Mouse (Mus musculus): ENCODE data around the gene Vil1. TPM values are rescaled to one million over a fixed set of nuclear protein-coding genes. Genes with fewer than 3 reads are reported as not detected.
A peak's percentile ranks its signal among the peaks of the same experiment; 100 is the strongest.

The Vil1 gene
- polyA plus RNA-seq, 1 experiment from 2014 or later: 0.26 TPM

GRCm38 (mm10) chr1:74388398-74388920, 20.7 kb upstream of the Vil1 start:
- ATAC-seq (replicated peaks; ENCODE audit: insufficient number of reproducible peaks, insufficient read depth, low FRiP score, low read depth): no peak
- H3K4me3 ChIP-seq: no peak overlapping the region
- peaks cover 3% of the 10 kb centered on the region; the same call in 1 of the 2 replicates for H3K36me3 ChIP-seq
- H3K9ac ChIP-seq: no peak overlapping the region
- no peaks in the 10 kb centered on the region for H3K9me3 ChIP-seq (replicated peaks)
- H3K4me1 ChIP-seq (replicated peaks): peaks cover 53% of the 10 kb centered on the region
- WGBS: 82% methylated on average over 7 of the region's 7 CpGs
- H3K27ac ChIP-seq: peak overlapping the region; percentile 100
- no peaks in the 10 kb centered on the region for H3K27me3 ChIP-seq
- no peak overlapping the region for H3K4me2 ChIP-seq

- peak overlapping the region; percentile 53 for H3K9ac ChIP-seq
- peak overlapping the region; percentile 89 for H3K4me3 ChIP-seq
- peaks cover 59% of the 10 kb centered on the region for H3K4me1 ChIP-seq (replicated peaks)
- peak; percentile 13; the same call in 1 of the 2 replicates for ATAC-seq (replicated peaks; ENCODE audit: insufficient number of reproducible peaks, insufficient read depth, low FRiP score, low read depth)
- 4% methylated on average over 29 of the region's 29 CpGs for WGBS
- H3K27me3 ChIP-seq: no peaks in the 10 kb centered on the region
- peaks cover 17% of the 10 kb centered on the region for H3K36me3 ChIP-seq
- no peaks in the 10 kb centered on the region for H3K9me3 ChIP-seq (replicated peaks)
- H3K27ac ChIP-seq: peak overlapping the region; percentile 100
- H3K4me2 ChIP-seq: peak overlapping the region; percentile 95
These were observed 19.3 kb upstream of the Vil1 start for GRCm38 (mm10) chr1:74389831-74390286.

- 3% methylated on average over 21 of the region's 21 CpGs for WGBS
- Histone ChIP-seq H3K27ac (peak overlapping the region; percentile 100), H3K27me3 (no peaks in the 10 kb centered on the region), H3K36me3 (peaks cover 22% of the 10 kb centered on the region), H3K4me1 (replicated peaks) (peaks cover 59% of the 10 kb centered on the region), H3K9me3 (replicated peaks) (no peaks in the 10 kb centered on the region), H3K4me3 (peak overlapping the region; percentile 89), H3K9ac (peak overlapping the region; percentile 20; the same call in 1 of the 2 replicates), H3K4me2 (peak overlapping the region; percentile 95)
- no peak for ATAC-seq (replicated peaks; ENCODE audit: insufficient number of reproducible peaks, insufficient read depth, low FRiP score, low read depth)
These were observed 18.8 kb upstream of the Vil1 start for GRCm38 (mm10) chr1:74390287-74390906.

GRCm38 (mm10) chr1:74390924-74391748, 18.0 kb upstream of the Vil1 start, which contains the start of gene Ctdsp1:
Gene Ctdsp1 (plus strand): TSS chr1:74391509.
- Histone ChIP-seq H3K9ac (peak within 1 kb of the TSS; percentile 99), H3K4me1 (replicated peaks) (peaks cover 59% of the 10 kb centered on the region), H3K4me3 (peak within 1 kb of the TSS; percentile 89), H3K4me2 (peak within 1 kb of the TSS; percentile 95), H3K9me3 (replicated peaks) (no peaks in the 10 kb centered on the region), H3K36me3 (peaks cover 23% of the 10 kb centered on the region), H3K27ac (peak within 1 kb of the TSS; percentile 100), H3K27me3 (no peaks in the 10 kb centered on the region)
- ATAC-seq (replicated peaks; ENCODE audit: insufficient number of reproducible peaks, insufficient read depth, low FRiP score, low read depth): peak; percentile 78
- WGBS: 4% methylated on average over 49 of the region's 51 CpGs

GRCm38 (mm10) chr1:74391844-74392441, 17.2 kb upstream of the Vil1 start:
- peak overlapping the region; percentile 89 for H3K4me3 ChIP-seq
- no peaks in the 10 kb centered on the region for H3K27me3 ChIP-seq
- peak overlapping the region; percentile 99 for H3K9ac ChIP-seq
- H3K36me3 ChIP-seq: peaks cover 23% of the 10 kb centered on the region
- no peaks in the 10 kb centered on the region for H3K9me3 ChIP-seq (replicated peaks)
- peaks cover 61% of the 10 kb centered on the region for H3K4me1 ChIP-seq (replicated peaks)
- peak overlapping the region; percentile 100 for H3K27ac ChIP-seq
- H3K4me2 ChIP-seq: peak overlapping the region; percentile 95
- under 1% methylated on average over 63 of the region's 63 CpGs for WGBS
- peak; percentile 42 for ATAC-seq (replicated peaks; ENCODE audit: insufficient number of reproducible peaks, insufficient read depth, low FRiP score, low read depth)

GRCm38 (mm10) chr1:74392446-74392994, 16.7 kb upstream of the Vil1 start:
- Histone ChIP-seq H3K27me3 (no peaks in the 10 kb centered on the region), H3K36me3 (peaks cover 23% of the 10 kb centered on the region), H3K4me1 (replicated peaks) (peaks cover 57% of the 10 kb centered on the region), H3K4me2 (peak overlapping the region; percentile 95), H3K27ac (peak overlapping the region; percentile 100), H3K9ac (peak overlapping the region; percentile 99), H3K4me3 (peak overlapping the region; percentile 89), H3K9me3 (replicated peaks) (no peaks in the 10 kb centered on the region)
- 2% methylated on average over 16 of the region's 16 CpGs for WGBS
- ATAC-seq (replicated peaks; ENCODE audit: insufficient number of reproducible peaks, insufficient read depth, low FRiP score, low read depth): peak; percentile 0; the same call in 1 of the 2 replicates

- H3K4me1 ChIP-seq (replicated peaks): peaks cover 56% of the 10 kb centered on the region
- ATAC-seq (replicated peaks; ENCODE audit: insufficient number of reproducible peaks, insufficient read depth, low FRiP score, low read depth): no peak
- H3K9me3 ChIP-seq (replicated peaks): no peaks in the 10 kb centered on the region
- WGBS: 52% methylated on average over 7 of the region's 7 CpGs
- peaks cover 23% of the 10 kb centered on the region for H3K36me3 ChIP-seq
- peak overlapping the region; percentile 95 for H3K4me2 ChIP-seq
- H3K9ac ChIP-seq: peak overlapping the region; percentile 99
- H3K4me3 ChIP-seq: peak overlapping the region; percentile 89
- peak overlapping the region; percentile 100 for H3K27ac ChIP-seq
- no peaks in the 10 kb centered on the region for H3K27me3 ChIP-seq
These were observed 16.2 kb upstream of the Vil1 start for GRCm38 (mm10) chr1:74393010-74393409.

- no peaks in the 10 kb centered on the region for H3K9me3 ChIP-seq (replicated peaks)
- H3K9ac ChIP-seq: 0 out of 2 replicates have a peak overlapping the region, but pooled peaks have one; percentile 31
- no peaks in the 10 kb centered on the region for H3K27me3 ChIP-seq
- H3K27ac ChIP-seq: no peak overlapping the region
- 83% methylated on average over 9 of the region's 9 CpGs for WGBS
- peak overlapping the region; percentile 89; the same call in 1 of the 2 replicates for H3K4me3 ChIP-seq
- ATAC-seq (replicated peaks; ENCODE audit: insufficient number of reproducible peaks, insufficient read depth, low FRiP score, low read depth): no peak
- H3K36me3 ChIP-seq: peaks cover 23% of the 10 kb centered on the region
- H3K4me2 ChIP-seq: peak overlapping the region; percentile 95
- H3K4me1 ChIP-seq (replicated peaks): peaks cover 50% of the 10 kb centered on the region
These were observed 15.5 kb upstream of the Vil1 start for GRCm38 (mm10) chr1:74393697-74394096.

GRCm38 (mm10) chr1:74394311-74394710, 14.9 kb upstream of the Vil1 start:
- Histone ChIP-seq H3K4me3 (no peak overlapping the region), H3K9me3 (replicated peaks) (no peaks in the 10 kb centered on the region), H3K27me3 (no peaks in the 10 kb centered on the region), H3K4me2 (no peak overlapping the region), H3K9ac (no peak overlapping the region), H3K4me1 (replicated peaks) (peaks cover 47% of the 10 kb centered on the region), H3K36me3 (peaks cover 23% of the 10 kb centered on the region), H3K27ac (no peak overlapping the region)
- WGBS: 84% methylated on average over 9 of the region's 9 CpGs
- no peak for ATAC-seq (replicated peaks; ENCODE audit: insufficient number of reproducible peaks, insufficient read depth, low FRiP score, low read depth)

- 90% methylated on average over 15 of the region's 15 CpGs for whole genome bisulfite sequencing
- no peak for ATAC-seq (replicated peaks; ENCODE audit: insufficient number of reproducible peaks, insufficient read depth, low FRiP score, low read depth)
- Histone ChIP-seq H3K4me3 (no peak overlapping the region), H3K27me3 (no peaks in the 10 kb centered on the region), H3K9me3 (replicated peaks) (no peaks in the 10 kb centered on the region), H3K9ac (no peak overlapping the region), H3K4me2 (no peak overlapping the region), H3K4me1 (replicated peaks) (peaks cover 42% of the 10 kb centered on the region), H3K27ac (0 out of 2 replicates have a peak overlapping the region, but pooled peaks have one; percentile 12), H3K36me3 (peaks cover 23% of the 10 kb centered on the region)
These were observed 14.3 kb upstream of the Vil1 start for GRCm38 (mm10) chr1:74394858-74395257.

Measured in heart, embryonic 15.5 days (tissue).